Mouse (Mus musculus): ENCODE results near the gene Epb41l4b. TPM values are rescaled to one million over a fixed set of nuclear protein-coding genes. Genes with fewer than 3 reads are reported as not detected.

Epb41l4b gene
- total RNA-seq (2021) = 10 to 100 TPM; 12.1 to 15.0 TPM

DNA sequence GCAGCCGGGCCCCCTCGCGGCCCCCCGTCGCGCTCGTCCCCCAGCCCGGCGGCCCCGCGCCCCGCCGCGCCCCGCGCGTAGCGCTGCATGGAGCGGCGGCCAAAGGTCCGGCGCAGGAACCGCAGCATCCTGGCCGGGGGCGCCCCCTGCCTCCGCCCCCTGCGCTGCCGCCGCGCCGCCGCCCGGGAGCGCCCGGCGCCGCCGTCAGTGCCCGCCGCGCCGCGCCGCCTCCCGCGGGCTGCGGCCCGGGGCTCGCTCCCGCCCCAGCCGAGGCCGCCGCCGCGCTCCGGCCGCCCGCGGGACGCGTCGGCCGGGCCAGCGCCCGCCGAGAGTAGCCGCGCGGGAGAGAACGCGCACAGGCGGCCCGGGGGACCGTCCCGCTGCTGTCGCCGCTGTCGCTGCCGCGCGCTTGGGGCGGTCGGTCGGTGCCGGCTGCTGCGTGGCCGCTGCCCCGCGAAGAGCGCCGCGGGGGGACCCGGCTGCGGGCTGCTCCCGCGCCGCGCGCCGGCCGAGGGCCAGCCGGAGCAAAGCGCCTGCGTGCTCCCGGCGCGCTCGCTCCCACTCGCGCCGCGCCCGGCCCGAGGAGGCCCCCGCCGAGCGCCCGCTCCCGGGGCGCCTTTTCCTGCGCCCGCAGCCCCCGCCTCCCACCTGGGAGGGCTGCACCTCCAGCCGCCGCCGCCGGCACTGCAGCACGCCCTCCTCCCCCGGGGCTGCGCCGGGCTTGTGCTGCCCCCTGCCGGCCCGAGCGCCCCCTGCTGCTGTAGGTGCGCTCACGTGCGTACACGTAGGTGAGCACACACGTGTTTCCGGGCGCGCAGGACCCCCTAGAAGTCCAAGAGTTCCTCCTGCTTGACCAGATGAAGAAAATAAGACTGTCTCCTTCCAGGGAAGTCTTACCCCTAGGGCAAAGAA is at the start of gene Epb41l4b:
Gene Epb41l4b (minus strand): TSS at position 412 of the 912 bp plus-strand sequence.
- intact Hi-C loops (cut with DNase I) = loop anchor here (5.0 to 10.0 kb wide), 2 partner anchors 76 to 128 kb away; no protein-coding TSS in a partner anchor
- DNase-seq (ENCODE audit: extremely low spot score in 1 of 2, low spot score in 2 of 2) = peak; percentile 38 to 87

DNA sequence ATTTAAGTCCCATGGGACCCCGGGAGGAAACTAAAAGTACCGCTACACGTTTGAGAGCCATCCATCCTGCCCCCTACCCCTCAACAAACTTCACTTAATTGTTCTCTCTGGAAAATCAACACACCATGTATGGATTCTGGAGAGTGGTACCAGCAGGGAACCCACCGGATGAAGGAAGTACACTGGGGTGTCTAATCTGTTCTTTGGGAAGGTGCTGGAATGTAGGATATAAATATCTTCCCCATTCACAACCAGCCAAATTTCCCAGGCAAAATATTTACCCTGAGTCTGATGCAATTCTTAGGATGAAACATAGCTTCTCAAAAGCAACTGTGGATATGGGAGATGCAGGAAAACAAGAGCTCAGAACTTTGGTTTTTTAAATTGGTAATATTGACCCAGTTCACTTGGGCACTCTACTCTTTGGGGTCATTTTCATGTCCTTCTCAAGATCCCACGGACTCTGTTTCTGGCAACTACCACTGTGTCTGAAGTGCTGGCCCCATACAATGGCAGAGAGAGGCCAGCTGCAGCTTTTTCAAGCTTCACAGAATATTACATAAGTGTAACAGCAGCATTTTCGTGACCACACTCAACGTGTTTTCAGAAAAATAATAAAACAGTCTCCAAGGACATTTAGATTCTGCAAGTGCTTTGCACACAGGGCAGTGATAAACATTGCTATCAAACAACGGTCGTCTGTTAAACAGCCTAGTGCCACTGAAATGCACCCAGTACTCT is 48.5 kb upstream of the Epb41l4b start:
- no peak for DNase-seq (ENCODE audit: extremely low spot score in 1 of 2, low spot score in 2 of 2)
- intact Hi-C loops (cut with DNase I) = no loop called here

DNA sequence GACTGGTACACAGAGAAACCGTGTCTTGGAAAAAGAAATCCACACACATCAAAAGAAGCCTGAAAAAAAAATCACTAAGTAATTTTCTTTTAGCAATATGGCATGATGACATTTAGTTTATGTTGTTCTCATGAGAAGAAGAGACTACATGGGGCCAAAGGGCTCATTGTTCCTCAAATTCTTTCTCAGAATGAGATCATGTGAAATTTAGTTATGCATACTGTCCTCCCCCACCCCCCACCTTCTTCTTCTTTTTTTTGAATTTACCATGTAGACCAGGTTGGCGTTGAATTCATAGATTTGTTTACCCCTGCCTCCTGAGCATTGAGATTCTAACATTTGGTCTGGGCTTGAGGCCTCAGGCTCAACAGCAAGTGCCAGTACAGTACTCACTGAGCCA is 46.6 kb upstream of the Epb41l4b start:
- intact Hi-C loops (cut with DNase I) = no loop called here
- DNase-seq (ENCODE audit: extremely low spot score in 1 of 2, low spot score in 2 of 2) = no peak

DNA sequence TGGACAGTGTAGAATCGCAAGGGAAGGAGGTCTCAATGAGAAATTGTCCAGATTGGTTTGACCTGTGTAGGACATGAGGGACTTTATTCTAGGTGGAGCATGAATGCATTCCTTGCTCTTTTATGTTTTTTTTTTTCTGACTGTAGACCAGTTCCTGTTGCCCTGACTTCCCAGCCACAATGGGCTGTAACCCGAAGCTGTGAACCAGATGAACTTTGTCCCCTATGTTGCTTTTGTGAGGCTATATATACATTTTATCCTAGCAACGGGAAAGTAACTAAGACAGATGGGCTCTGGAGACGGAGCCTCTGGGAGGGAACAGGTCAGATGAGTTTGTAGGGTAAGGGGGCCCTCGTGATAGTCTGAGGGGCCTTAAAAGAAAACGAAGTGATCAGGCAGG is 42.8 kb upstream of the Epb41l4b start:
- intact Hi-C loops (cut with DNase I) = no loop called here
- no peak for DNase-seq (ENCODE audit: extremely low spot score in 1 of 2, low spot score in 2 of 2)

DNA sequence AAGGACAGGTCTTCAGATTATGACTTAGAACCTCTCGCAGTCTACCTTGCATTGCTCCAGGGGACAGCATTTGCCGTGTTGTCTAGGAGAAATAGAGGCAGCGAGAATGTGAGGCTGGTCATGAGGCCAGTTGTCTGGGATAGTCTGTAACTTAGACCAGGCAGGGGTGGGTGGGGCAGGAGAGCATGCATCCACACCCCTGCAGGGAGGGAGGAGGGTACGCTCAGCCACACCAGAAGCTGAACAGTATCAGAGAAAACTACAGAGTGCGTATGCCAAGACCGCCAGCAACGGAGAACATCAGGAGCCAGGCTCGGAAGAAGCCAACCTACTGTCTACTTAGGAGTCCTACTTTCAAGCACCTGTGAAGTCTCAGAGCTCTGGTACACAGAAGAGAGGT is 42.2 kb upstream of the Epb41l4b start:
- intact Hi-C loops (cut with DNase I) = no loop called here
- no peak for DNase-seq (ENCODE audit: extremely low spot score in 1 of 2, low spot score in 2 of 2)

DNA sequence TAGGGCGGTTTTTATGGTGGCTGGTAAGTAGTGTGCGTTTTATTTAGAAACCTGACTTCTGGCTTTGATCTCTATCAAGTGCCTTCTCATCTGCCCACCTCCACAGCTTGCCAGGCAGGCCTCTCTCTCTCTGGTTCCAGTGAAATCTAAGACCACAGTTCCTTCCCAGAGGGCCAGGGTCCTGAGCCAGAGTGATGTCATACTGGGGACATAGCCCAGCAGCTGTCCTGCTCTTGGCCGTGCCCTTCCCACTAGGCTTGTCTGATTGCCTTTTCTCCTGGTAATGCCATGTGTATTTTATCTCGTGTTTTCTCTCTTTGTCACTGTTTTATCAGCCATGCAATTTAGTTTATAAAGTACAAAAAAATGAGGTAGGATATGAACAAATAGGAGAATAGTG is 40.3 kb upstream of the Epb41l4b start:
- intact Hi-C loops (cut with DNase I) = no loop called here
- no peak for DNase-seq (ENCODE audit: extremely low spot score in 1 of 2, low spot score in 2 of 2)

DNA sequence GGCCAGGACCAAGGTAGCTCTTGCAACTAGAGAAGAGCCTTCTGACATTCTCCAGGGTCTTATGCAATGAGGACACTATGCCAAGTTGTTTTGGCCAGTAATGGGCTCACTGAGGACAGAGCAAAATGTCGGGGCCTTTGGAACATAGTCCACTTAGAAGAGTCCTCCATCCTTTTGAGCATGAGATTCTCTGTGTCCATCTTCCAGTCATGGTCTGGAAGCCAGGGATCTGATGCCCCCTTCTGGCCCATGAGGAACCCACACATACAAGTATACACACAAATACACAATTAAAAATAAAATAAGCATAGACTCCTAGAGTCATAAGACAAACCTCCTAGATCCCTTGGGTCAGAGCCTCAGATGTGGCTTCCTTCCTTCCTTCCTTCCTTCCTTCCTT is 38.3 kb upstream of the Epb41l4b start:
- no peak for DNase-seq (ENCODE audit: extremely low spot score in 1 of 2, low spot score in 2 of 2)
- intact Hi-C loops (cut with DNase I) = no loop called here

DNA sequence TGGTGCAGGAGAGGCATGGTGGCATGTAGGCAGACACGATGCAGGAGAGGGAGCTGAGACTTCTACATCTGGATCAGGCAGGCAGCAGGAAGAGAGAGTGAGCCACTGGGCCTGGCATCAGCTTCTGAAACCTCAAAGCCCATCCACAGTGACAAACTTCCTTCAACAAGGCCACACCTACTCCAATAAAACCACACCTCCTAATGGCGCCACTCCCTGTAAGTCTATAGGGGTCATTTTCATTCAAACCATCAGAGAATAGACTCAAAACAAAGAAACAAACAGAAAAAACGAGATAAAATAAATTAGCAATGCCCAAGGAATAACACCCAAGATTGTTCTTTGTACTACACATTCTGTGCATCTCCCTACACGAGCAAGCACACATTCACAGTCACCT is 35.6 kb upstream of the Epb41l4b start:
- DNase-seq (ENCODE audit: extremely low spot score in 1 of 2, low spot score in 2 of 2) = no peak
- intact Hi-C loops (cut with DNase I) = no loop called here

DNA sequence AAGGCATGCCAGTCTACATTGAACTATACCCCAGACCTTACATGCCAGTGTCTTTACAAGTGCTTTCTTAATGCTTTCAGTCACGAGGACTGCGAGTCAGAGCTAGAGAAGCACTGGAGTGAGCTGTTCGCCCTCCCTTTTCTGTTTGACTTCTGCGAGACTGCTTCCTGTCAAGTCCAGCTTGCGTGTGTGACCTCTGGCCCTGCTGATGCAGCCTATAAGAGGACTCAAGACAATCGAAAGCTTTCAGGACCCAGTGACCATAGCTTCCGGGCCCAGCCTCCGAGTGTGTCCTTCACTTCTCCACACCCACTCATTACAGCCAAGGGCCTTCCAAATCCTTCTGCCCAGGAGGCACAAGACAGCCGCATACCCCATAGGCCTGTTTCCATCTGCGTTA is 32.1 kb upstream of the Epb41l4b start:
- intact Hi-C loops (cut with DNase I) = no loop called here
- DNase-seq (ENCODE audit: extremely low spot score in 1 of 2, low spot score in 2 of 2) = no peak

DNA sequence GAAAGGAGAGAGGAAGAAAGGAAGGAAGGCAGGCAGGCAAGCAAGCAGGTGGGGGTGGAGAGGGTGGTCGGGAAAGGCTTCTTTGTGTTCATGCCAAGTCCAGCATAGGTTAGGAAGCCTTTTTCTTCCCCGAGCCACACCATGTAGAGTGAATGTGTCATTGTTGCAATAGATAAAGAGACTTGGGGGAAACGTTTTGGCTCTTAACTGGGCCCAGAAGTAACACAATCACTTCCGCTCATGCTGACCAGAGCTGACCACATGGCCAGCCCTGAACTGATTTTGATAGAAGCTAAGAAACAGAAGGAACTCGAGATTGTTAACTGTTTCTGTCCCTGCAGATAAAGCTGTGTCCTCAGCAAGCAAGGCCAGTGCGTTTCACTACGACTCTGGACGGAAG is 29.6 kb upstream of the Epb41l4b start:
- intact Hi-C loops (cut with DNase I) = no loop called here

DNA sequence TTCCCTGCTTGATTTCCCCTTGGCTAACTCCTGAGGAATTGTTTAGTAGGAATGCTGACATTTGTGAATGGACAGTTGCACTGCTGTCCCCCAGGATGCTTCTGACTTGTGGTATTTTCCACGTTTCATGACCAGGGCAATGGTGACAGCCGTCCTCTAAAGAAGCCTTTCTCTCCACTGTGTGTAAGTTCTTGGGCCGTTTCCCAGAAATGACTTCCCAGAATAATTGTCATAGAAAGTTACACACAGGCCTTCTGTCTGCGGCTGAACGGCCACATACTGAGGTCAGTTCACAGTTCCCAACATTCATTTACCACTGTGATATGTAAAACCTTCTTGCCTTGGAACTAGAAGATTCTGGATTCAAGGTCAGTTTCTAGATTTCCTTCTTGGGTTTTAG is 28.6 kb upstream of the Epb41l4b start:
- peak in 1 of 2 experiments; percentile 16 for DNase-seq (ENCODE audit: extremely low spot score in 1 of 2, low spot score in 2 of 2)
- intact Hi-C loops (cut with DNase I) = no loop called here

More for the DNA sequence above, 29.6 kb upstream of the Epb41l4b start:
- DNase-seq (ENCODE audit: extremely low spot score in 1 of 2, low spot score in 2 of 2) = no peak

DNA sequence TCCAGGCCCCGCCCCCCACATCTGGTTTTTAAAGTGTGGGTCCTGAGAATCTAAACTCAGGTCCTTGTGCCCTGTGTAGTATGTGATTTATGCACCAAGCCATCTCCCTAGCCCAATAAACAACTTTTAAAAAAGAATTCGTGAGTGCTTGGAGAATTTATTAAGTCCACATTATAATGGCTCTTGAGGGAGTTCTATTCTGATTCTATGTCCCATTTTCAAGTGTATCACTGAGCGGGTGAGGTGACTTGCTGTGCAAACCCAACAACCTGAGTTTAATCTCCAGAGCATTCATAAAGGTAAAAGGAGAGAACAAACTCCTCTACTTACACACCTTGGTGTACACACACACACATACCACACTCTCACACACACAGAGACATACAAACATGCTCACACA is 25.4 kb upstream of the Epb41l4b start:
- intact Hi-C loops (cut with DNase I) = no loop called here
- no peak for DNase-seq (ENCODE audit: extremely low spot score in 1 of 2, low spot score in 2 of 2)

DNA sequence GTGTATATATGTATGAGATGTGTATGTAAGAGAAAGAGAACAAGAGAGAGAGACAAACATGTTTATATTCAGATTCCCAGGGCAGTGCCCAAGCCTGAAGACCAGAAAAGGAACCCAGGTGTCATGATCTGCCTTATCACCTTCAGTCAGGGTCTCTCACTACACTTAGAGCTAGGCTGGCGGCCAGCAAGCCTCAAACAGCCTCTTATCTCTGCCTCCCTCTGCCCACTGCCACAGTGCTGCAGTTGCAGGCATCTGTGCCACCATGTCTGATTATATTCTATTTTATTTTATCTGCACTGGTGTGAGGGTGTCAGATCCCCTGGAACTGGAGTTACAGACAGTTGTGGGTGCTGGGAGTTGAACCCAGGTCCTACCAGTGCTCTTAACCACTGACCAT is 25.0 kb upstream of the Epb41l4b start:
- DNase-seq (ENCODE audit: extremely low spot score in 1 of 2, low spot score in 2 of 2) = no peak
- intact Hi-C loops (cut with DNase I) = no loop called here

DNA sequence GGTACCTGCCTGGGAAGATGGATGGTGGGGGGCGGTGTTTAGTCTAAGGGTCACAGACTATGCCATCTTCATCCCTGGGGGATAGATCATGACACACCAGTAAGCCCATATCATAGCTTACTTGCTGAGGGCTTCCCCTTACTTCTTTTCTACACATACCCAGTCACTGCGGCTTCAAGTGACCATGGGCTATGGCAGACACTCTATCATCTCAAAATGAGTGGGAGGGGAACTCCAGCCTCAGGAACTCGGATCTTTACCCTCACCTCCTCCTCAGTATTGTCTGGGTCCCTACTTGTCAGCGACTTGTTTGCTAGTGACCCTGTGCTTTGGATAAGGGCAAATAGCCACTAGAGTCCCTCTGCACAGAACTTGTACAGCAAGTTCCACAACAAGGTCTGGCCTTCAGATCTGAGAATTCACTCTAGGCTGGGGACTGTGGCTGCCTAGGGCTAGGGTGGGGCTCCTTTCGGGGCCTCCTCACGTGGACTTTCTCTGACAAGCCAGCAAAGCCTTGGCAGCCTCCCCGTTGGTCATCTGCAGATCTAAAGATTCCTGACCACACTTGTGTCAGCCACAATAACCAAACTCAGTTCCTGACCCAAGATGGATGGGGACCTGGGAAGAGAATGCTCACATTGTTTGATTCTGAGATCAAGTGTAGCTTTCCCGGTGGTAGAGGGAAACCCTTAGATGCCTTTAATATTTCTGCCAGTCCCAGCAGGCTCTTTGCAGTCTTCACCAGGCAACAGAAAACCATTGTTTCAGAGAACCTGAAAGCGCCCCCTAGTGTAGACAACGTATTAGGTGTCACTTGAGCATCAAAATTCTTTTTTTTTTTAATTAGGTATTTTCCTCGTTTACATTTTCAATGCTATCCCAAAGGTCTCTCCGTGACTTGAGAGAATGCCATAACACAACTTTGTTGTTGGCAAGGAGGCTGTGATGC is 24.0 kb upstream of the Epb41l4b start:
- no peak for DNase-seq (ENCODE audit: extremely low spot score in 1 of 2, low spot score in 2 of 2)
- intact Hi-C loops (cut with DNase I) = no loop called here

DNA sequence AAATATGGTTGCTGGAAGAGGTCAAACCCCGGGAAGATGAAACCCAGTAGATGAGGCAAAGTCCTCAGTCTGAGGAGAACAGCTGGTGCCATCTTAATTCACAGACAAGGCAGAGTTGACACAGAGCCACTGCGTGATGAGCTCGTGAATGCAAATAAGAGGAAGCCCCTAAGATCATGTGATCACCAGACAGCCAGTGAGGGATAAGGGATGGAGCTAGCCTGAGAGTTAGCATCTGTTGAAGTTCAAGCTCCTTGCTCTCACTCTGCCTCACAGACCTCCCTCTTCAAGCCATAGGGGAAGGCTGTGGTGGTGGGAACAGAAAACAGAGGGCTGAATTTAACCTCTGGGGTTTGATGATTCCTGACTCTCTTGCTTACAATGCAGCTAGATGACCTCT is 22.4 kb upstream of the Epb41l4b start:
- intact Hi-C loops (cut with DNase I) = no loop called here
- no peak for DNase-seq (ENCODE audit: extremely low spot score in 1 of 2, low spot score in 2 of 2)

DNA sequence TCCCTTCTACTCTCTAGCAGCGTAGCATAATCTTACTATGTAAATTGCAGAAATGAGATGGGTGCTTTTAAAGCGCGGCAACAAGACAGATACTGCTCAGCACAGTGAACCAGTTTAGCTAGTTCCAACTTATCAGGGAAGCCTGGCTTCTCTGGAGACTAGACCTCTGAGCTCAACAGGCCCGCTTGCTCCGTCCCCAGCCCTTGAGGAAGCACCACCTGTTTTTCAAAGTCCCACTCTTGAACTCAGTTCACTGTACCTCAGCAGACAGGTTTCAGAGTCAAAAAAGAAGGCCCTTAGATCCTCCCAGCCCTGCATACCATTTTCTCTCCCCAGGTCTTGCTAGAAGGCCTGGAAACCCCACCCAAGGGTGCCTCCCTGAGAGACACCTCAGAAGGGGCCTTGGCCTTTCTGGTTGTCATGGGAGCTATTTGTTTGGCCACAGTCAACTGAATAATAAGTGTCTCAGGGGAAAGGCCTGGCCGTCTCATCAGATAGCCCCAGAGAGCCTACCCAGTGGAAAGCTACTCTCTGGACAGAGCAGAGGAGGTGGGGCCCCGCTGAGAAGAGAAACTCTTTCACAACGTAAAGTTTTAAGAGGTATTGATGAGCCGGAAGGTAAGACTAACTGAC is 21.5 kb upstream of the Epb41l4b start:
- intact Hi-C loops (cut with DNase I) = no loop called here
- DNase-seq (ENCODE audit: extremely low spot score in 1 of 2, low spot score in 2 of 2) = no peak

DNA sequence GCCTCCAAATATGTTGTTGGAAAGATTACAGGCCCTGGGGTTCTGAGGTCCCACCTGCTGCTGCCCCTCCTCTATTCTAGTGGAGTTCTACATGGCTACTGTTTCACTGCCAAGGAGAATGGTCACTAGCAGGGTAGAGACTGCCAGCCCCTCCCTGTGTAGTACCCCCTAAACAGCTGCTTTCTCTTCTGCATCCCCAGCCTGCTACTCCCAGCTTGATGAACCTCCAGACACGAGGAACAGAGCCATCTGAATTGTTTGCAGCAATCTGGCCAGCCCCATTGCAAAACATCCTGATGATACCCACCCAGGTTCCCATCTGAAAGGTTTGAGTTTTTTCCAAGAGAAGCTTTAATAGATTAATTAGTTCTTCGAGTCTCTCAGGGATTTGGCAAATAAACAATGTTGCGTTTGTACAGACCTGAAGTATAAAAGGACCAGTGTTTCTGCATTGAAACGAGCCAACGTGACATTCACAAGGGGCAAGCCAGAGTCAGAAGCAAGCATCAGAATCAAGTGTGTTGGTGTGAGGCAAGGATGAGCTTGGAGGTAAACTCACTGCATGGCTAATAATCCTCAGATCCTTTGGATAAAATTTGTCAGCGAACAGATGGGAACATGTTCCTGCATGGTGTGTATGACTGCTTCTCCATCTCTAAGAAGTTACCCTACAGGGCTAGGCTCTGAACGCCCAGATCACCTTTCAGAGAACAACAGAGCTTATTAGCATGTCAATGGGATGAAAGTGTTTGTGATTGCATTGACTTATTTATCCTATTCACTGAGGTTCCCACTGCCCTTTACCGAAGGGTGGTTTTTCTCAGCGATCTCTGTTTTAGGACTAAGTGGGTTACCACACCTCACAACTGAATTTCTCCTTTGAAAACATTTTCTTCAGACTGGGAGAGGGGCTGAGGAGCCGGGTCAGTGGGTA is 19.8 kb upstream of the Epb41l4b start:
- DNase-seq (ENCODE audit: extremely low spot score in 1 of 2, low spot score in 2 of 2) = no peak
- intact Hi-C loops (cut with DNase I) = no loop called here

DNA sequence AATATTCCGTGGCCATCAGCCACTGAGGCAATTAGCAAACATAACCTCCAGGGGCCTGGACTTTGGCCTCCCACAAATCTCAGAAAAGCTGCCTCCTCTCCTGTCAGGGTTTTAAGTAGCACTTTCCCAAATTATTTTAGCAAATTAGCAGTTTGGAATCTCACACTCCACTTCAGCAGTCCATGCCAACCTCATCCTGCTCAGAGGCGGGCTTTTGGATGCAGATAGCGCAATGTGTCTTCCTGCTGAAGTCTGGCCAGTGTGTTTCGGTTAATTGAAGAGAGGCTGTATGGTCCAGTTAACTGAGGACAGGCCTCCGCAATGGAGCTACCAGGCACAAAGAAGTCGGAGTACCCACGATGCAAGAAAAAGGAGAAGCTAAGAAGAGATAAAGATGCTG is 17.3 kb upstream of the Epb41l4b start:
- intact Hi-C loops (cut with DNase I) = no loop called here
- DNase-seq (ENCODE audit: extremely low spot score in 1 of 2, low spot score in 2 of 2) = no peak

Measured in left cerebral cortex, postnatal 10 days (tissue).